Mouse (Mus musculus): ENCODE data around the gene Ttl.

The Ttl gene

DNA sequence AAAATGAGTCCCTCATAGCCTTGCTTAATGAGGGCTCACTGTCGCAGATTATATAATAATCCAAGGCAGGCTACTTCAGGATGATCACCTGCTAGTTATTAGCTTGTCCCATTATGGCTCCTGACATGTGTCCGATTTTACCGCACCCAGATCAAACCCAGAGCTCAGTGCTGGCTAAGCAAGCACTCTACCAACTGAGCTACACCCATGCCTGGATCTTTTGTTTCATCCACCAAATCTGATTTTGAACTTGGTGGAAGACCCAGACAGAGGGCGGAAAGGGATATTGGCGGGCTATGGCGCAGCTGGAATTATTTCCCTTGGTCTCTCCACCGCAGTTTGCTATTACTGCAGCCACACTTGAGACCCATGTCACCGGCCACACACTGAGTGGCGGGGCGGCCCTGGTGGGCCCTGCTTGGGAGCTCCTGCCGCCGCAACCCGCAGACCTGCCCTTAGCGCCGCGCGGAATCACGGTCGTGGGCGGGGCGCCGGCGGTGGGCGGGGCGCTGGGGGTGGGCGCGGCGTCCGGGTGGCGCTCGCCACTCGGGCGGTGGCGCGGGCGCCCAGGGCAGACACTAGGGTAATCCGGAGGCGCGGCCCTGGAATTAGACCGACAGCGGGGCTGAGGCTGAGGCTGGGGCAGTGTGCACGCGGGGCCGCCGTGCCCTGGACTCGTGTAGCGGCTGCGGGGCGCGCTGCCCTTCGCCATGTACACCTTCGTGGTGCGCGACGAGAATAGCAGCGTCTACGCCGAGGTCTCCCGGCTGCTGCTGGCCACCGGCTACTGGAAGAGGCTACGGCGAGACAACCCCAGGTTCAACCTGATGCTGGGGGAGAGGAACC lies at the start of gene Ttl:
Gene Ttl (plus strand): TSS at position 506 of the 846 bp plus-strand sequence.
- peak; percentile 76 for DNase-seq (ENCODE audit: low spot score)

DNA sequence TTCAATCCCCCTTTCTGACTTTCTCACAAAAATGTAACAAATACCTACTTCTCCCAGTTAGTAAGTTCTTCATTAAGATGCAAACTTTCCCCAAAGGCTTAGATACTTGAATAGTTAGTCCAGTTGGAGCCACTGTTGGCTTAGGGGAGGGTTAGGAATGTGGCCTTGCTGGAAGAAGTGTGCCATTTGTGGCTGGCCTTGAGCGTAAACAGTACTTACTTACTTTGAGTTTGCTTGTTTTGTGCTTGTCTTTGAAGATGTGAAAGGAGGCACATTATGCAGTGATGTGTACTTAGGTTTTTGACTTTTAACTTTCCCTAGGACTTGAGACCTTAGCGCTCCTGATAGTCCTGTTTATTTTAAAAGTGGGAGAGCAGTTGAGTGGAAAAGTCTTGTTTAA lies 45.6 kb upstream of the Ttl start:
- DNase-seq (ENCODE audit: low spot score): no peak

DNA sequence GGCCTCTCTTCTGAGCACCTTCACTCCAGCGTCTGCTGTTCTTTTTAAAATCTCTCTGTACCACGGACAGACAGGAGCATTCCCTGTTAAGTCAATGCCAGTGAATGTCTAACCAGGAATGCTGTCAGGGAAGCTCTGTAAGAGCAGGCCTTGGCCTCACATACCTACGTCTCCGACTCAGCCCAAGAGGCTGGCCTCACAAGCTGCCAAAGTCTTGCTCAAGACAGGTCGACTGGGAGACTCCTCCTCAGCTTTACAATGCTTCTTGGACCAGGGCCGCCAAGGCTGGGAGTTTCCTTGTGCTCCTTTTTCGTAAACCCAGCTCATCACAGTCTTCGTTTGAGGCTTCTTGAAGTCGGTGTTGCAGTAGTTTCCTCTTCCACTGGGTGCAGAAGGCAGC lies 40.9 kb upstream of the Ttl start:
- peak; percentile 33 for DNase-seq (ENCODE audit: low spot score)

DNA sequence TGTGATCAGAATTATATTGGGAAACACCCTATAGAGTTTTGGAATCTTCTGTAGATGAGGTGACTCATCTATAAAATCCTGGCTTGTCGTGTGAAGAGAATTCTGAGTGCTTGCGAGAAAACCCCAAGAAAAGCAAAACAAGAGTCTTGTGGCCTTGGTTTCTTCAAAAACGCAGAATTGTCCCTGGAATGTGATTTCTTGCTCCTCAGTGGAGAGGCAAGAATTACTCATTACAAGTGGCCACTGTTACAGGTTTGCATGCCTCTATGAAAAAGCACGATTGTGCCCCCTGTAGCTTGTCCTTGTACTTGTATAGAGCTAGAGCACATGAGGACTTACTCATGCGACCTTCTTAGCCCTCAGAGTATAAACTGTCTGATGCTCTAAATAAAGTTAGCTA lies 30.4 kb upstream of the Ttl start:
- no peak for DNase-seq (ENCODE audit: low spot score)

DNA sequence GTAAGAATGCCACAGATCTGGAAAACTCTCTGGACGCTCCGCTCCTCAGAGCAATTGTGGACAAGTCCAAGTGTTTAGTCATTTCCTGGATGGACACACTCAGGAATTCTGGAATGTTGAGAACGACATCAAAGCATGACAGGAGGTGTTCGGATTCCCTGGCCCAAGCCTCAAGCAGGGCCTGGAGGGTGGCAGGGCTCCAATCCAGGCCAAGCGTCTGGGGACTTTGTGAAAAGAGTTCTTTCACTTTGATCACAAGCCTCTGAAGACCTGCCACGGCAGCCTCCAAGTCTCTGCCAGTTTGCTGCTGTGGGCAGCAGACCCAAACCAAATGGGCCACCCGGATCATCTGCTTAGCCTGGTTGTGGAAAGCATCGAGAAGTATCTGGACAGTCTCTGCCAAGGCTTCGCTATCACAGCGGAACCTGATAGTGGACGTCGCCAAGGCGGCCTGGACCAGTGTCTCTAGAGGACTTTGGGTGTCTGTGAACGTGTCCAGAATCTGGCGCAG lies 27.3 kb upstream of the Ttl start:
- no peak for DNase-seq (ENCODE audit: low spot score)

DNA sequence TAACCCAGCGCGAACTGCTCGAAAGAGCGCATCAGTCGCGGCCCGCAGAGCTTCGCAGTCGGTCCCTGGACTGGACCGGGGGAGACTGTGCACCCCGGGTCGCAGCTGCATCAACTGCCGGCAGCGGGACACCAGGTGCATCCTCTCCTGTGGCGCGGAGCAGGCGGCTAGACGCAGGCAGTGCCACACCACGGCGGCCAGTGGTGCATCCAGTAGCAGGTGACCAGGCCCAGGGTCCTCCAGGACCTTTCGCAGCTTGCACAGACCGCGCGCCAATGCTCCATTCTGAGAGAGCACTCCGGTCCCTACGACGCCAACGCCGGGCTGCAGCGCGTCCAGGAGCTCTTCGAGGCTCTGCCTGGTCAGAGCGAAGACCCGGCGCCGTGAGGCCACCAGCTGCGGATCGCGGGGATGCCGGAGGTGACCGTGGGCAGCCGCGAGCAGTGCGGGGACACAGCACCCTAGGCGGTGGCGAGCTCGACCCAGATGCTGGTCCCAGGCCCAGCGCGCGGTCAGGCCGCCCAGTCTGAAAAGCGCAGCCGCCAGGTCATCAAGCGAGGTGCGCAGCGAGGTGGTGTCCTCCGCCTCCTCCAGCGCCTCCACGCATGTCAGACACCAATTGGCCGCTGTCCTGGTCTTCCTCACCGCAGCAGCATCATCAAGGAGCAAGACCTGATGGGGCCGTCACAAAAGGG lies 26.7 kb upstream of the Ttl start:
- DNase-seq (ENCODE audit: low spot score): peak; percentile 5

DNA sequence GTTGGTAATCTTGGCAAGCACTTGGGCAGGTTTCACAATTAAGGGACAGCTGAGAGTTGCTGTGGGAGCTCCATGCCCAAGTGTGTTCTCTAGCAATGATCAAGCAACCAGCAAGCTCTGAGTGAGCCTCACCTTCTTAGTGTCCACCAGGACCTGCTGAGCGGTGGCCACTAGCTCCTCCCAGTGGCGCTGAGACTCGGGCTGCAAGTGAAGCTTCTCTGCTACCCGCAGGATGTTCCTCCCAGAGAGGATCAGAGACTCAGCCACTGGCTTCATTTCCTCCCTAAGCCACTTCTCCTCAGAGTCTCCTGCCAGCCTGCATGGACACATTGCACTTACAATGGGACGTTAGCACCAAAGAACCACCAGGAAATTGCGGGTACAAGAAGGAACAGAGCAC lies 25.2 kb upstream of the Ttl start:
- no peak for DNase-seq (ENCODE audit: low spot score)

DNA sequence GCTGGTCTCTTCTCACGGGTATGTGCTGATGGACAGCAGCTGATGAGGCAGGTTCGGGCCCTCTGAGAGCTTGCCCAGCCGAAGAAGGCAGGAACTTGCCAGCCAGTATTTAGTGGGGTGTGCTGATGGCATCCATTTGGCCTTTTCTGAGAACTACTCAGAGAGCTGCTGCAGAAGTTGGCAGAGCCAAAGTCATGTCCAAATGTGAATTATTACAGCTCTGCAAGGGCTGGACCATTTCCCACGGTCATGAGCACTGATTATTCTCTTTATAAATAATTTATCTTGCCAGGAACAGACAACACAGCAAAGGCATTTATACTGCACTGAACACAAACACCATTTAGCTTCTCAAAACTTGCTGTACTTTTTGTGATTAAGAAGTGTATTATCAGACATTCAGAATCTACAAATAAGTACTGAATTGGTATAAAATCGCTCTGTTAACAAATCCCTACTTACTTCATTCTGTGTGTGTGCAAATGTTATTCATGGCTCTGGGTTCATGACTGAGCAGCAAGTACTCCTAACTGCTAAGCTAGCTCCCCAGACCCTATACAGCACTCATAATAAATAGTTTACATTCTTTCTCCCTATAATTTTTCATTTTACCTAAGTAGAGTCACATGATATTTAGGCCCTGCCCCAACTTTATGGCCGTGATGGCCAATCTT lies 19.4 kb upstream of the Ttl start:
- peak; percentile 37 for DNase-seq (ENCODE audit: low spot score)

DNA sequence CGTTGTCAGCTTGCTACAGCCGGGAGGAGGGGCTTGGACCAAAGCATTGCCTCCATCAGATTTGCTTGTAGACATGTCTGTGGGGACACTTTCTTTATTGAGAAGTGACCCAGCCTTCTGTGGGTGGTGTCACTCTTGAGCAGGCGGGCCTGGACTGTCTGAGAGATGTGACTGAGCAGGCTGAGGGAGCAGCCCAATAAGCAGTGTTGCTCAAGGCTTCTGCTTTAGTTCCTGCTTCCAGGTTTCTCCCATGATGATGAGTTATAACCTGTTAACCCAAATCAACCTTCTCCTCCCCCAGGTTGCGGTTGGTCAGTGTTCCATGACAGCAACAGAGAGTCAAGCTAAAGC lies 18.9 kb upstream of the Ttl start:
- no peak for DNase-seq (ENCODE audit: low spot score)

DNA sequence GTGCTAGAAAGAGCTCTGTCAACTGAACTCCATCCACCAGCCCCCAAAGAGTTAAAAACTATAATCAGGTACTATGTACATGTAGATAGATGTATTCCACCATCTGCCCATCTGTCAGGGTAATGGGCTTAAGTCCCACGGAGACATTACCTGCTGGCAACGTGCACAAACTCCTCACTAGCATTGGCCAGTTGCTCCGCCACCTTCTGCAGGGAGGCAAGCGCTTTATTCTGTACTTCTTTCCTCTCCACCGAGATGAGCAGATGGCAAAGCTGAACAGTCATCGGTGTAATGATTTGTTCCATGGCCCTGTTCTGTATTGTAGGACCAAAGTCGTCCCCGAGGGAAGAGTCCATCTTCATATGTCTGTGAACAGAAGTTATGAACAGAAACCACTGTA lies 17.9 kb upstream of the Ttl start, which contains the start of gene Vinac1:
Gene Vinac1 (minus strand): TSS at position 362 of the 400 bp plus-strand sequence.
- no peak for DNase-seq (ENCODE audit: low spot score)

DNA sequence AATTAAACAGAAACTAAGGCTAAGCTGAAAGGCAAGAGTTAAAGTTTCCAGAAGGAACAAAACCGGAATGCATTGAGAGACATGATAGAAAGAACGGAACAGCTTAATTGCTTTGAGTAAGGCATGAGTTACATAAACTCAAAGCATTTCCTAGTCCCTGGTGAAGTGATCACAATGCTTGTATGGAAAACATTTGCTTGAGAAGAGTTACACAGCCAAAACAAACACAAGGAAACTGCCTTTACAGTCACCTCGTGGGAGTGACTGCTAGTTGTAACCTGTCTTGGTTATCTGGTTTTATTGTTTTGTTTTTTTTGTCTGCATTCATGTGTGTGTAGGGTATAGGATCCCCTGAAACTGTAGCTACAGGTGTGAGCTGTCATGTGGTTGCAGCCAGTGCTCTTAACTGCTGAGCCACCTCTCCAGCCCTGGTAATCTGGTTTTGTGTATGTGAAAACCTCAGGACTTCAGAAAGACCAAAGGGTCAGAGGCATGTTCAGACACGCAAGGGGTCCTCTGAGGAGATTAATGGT lies 13.2 kb upstream of the Ttl start:
- no peak for DNase-seq (ENCODE audit: low spot score)

DNA sequence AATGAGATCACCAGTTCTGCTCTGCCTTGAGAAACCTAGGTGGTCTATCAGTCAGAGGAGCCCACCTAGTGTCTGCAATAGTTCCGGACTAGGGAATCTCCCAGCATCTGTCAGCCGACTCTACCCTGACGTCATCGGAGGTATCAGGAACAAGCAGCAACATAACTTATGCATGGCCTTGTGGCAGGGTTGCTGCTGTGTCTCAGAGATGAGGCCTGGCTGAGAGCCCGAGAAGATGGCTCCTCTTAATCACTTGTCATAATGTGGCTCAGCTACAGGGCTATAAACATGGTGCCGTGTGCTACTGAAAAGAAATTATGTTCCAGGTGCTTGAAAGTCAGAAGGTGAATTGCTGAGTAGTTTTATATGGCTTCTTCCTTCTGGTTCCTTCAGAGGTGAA lies 10.0 kb upstream of the Ttl start:
- DNase-seq (ENCODE audit: low spot score): no peak

DNA sequence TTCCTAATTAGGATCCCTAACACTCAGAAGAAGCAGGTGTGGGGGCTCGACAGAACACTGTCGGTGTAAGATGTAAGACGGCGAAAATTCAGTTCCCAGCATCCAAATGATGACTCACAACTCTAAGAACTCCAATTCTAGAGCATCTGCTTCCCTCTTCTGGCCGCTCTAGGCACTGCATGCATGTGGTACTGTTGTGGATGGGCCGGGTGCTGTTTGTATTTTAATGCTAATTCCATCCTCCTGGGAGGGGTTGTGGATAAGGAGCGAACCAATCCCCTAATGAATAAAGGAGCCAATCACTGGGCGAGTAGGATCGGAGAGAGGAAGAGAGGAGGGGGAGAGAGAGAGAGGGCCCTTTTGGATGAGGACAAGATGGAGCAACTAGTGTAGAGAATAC lies 9.1 kb upstream of the Ttl start:
- peak; percentile 19 for DNase-seq (ENCODE audit: low spot score)

DNA sequence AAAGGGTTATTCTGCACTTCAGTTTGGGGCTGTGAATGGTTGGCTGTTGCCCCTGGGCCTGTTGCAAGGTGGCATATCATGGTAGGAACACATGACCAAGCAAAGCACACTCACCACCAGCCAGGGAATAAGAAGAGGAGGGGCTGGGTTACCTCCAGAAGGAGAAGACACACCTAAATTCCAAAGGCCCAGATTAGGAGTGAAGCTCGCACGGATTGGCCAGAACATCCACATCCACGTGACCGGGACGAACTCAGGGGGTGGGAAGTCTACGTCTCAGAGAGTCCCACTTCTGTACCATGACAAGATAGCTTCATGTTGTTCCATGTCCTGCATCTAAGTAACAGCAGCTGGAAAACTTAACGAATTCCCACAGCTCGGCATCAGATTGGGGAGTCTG lies 8.5 kb upstream of the Ttl start:
- DNase-seq (ENCODE audit: low spot score): no peak

DNA sequence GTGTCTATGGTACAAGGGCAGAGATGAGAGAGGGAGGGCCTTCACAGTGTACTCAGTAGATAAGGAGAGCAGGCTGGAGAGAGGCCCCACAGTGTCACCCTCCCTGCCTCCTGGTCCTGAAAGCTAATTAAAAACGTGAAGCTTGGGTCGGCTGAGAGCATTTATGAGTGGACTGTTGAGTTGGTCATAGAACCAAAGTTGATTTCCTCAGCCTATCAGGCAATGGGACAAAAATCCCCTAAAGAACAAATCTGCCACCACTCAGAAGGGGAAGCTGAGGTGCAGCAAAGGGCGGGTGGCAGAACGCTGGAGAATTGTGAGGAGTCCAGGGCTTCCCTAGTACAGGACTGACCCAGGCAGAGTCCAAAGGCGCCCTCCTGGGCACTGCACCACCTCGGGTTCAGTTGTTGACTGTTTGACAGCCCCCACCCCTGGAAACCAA lies 7.8 kb upstream of the Ttl start:
- no peak for DNase-seq (ENCODE audit: low spot score)

DNA sequence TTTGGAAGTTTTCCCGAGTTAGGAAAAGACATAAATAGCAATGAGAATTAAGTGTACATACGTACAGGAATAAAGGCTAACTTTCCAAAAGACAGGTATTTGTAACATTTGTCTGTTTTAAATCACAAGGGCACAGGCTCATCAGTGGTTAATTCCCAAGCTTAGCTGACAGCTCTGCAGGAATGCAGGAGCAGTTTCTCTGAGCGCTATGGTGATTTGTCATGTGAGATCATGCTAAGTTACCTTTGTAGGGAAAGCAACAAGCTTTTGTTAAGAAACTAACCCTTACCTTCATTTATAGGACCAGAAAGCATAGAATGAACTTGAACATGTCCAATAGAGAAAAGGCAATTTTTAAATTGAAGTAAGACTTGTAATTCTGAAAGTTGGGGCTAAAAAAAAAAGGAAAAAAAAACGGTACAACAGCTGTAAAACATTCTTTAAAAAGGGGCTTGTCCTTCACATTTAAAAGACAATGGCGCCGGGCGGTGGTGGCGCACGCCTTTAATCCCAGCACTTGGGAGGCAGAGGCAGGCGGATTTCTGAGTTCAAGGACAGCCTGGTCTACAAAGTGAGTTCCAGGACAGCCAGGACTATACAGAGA lies 4.2 kb upstream of the Ttl start:
- DNase-seq (ENCODE audit: low spot score): no peak

DNA sequence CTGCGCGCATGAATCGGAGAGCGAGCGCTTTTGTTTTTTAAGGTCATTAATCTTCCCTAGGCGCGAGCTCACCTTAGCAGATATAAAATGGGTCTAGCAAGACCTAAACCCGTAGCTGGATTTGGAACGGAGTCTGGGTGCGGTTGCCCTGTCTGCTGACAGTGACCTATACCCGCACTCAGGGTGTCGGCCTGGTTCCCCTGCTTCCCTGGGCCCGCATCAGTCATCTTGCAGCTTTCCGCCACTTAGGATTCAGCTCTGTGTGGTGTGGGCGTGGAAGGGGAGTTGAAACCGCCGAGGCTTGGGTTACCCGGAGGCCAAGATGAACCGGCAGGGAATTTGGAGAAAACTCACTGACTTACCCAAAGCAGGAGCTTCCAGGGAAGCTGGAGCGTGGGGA lies 584 bp downstream of the Ttl start:
- DNase-seq (ENCODE audit: low spot score): peak; percentile 60

DNA sequence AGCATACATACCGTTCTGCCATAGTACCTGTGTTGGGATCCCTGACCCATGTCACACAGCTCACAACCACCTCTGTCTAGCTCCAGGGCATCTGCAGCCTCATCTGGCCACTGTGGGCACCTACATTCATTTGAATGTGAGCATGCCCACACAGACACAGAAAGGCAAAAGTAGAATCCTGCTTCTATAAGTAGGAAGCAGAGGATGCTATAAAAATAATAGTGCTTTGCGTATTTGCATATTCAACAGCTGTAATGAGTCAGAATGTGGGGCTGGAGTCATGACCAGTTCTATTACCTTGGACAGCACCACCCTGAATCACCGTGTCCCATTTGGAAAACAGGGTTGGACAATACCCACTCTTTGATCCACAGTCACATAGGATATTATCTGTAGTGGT lies 4.6 kb downstream of the Ttl start:
- DNase-seq (ENCODE audit: low spot score): no peak

DNA sequence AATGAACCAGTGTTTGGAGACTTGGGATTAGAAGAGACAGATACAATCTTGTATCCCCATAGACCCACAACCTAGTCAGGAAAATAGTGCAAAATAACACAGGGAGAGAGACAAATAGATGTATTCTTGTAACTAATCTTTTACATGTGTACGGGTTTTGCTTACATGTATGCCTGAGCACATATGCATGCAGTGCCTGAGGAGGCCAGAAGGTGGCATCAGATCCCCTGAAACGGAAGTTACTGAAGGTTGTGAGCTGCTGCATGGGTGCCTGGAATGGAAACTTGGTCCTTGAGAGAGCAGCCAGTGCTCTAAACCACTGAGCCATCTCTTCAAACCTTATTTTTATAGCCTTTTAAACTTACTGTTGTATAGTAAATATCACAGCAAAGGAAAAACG lies 12.6 kb downstream of the Ttl start:
- peak; percentile 22 for DNase-seq (ENCODE audit: low spot score)

DNA sequence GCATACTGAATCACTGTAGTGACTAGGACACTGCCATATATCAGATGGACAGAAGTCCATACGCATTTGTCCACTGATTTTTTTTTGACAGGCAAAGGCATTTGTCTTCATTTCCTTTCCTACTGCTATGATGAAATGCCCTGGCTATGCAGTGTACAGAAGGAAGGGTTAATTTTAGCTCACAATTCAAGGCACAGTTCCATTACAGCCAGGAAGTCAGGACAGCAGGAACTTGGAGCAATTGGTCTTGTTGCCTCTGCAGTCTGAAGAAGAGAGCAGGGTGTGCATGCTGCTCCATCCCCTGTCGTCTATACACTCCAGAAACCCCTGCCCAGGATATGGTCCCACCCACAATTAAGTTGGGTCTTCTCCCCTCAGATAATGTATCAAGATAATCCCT lies 13.5 kb downstream of the Ttl start:
- DNase-seq (ENCODE audit: low spot score): no peak

DNA sequence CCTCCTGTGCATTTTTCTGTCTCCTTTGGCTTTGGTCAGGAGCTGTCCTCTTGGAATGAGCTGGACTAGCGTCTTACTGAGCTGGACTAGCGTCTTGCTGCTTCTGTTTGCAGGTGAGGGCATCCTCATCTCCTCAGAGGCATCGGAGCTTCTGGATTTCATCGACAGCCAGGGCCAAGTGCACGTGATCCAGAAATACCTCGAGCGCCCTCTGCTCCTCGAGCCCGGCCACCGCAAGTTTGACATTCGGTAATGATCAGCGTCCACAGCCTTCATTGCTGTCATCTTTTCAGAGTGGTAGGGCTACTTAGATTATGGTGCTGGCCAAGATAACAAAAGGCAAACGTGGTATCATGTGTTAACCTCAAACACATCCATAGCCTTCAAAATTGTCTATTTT lies 15.4 kb downstream of the Ttl start:
- DNase-seq (ENCODE audit: low spot score): no peak

DNA sequence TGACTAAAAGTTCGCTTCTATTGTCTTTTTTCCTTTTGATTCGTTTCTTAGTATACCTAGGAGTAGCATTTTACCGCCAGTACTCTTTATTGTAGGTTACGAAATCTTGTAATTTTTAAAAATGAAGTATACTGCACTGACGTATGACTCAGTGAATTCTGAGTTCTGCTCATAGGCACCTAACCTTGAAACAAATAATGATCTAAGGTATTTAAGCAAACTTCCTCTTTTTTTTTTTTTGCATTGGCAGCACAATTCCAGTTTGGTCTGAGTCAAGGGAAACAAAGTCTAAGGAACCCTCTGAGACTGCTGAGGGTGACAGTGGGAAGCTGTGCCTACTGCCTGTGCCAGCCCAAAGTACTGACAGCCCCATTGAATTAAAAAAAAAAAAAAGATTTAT lies 17.8 kb downstream of the Ttl start:
- no peak for DNase-seq (ENCODE audit: low spot score)
